Mouse (Mus musculus) limb, embryonic 12.5 days (tissue): ENCODE data around the gene Agap3. TPM values are rescaled to one million over a fixed set of nuclear protein-coding genes. Genes with fewer than 3 reads are reported as not detected.

Source experiments
- ATAC-seq: fragments of 200-750 bp; cut with Nextera tagmentation; 2 replicates; pipeline ENCODE4 v1.8.0; 2017; ENCODE audit warnings: low read depth, moderate TSS enrichment; ENCODE audit not compliant: insufficient number of reproducible peaks, insufficient read depth, low FRiP score, low TSS enrichment
- H3K27ac ChIP-seq: fragments of 300-500 bp; sonication (generic); 2 replicates; pipeline ENCODE4 v1.5.1; 2016; ENCODE audit warnings: mild to moderate bottlenecking, moderate library complexity
- H3K27me3 ChIP-seq: fragments of 300-500 bp; sonication (generic); 2 replicates; pipeline ENCODE4 v1.6.1; 2016; ENCODE audit warnings: mild to moderate bottlenecking, moderate library complexity
- H3K36me3 ChIP-seq: fragments of 300-500 bp; sonication (generic); 2 replicates; pipeline ENCODE4 v1.6.1; 2016; ENCODE audit warnings: mild to moderate bottlenecking, moderate library complexity
- H3K4me1 ChIP-seq: fragments of 300-500 bp; sonication (generic); replicated peaks from 2 replicates; pipeline ENCODE4 v1.6.1; 2016
- H3K4me2 ChIP-seq: fragments of 300-500 bp; sonication (generic); 2 replicates; pipeline ENCODE4 v1.6.1; 2016; ENCODE audit warnings: mild to moderate bottlenecking, moderate library complexity
- H3K4me3 ChIP-seq: fragments of 300-500 bp; sonication (generic); replicated peaks from 2 replicates; pipeline ENCODE4 v1.5.1; 2016; ENCODE audit warnings: mild to moderate bottlenecking
- H3K9ac ChIP-seq: fragments of 300-500 bp; sonication (generic); replicated peaks from 2 replicates; pipeline ENCODE4 v1.6.1; 2016; ENCODE audit warnings: mild to moderate bottlenecking, moderate library complexity
- H3K9me3 ChIP-seq: fragments of 300-500 bp; sonication (generic); 2 replicates; pipeline ENCODE4 v1.6.1; 2016; ENCODE audit warnings: mild to moderate bottlenecking, moderate library complexity
- WGBS: fragments of 180-500 bp; shearing (Covaris S2); methylation state at CpG from one replicate; pipeline ENCODE4 v1.1.7; 2016; 5-methylcytosine and 5-hydroxymethylcytosine counted together
- polyA plus RNA-seq: library from polyadenylated mRNA; unstranded; fragments of >200 nt; fragmentation: Nextera tagmentation; extraction: Ambion mirVana; gene quantifications from 2 replicates; pipeline ENCODE4 v1.2.1, GENCODE M21; 2016

The Agap3 gene
- polyA plus RNA-seq, 1 experiment from 2014 or later: 67.8 TPM

DNA sequence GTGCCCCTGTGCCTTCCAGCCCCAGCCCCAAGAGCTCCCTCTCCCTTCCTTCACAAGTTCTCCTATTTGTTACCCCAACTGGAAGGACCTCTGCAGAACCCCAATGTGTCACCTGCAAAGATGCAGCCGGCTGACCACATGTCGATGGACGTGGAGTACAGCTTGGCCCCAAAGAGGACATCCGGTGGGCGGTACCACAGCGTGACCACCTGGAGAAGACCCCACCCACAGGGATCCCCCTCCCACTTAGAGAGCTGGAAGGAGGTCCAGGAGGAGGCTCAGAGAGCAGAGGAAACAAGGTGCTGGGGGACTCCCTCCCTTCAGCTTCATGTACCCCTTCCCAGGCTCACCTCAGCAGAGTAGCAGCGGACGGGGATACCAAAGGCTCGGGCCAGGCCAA lies 31.6 kb upstream of the Agap3 start:
- no peak overlapping the region for H3K27ac ChIP-seq
- 88% methylated on average over 9 of the region's 9 CpGs for WGBS
- H3K9me3 ChIP-seq: no peaks in the 10 kb centered on the region
- no peak for ATAC-seq
- no peak overlapping the region for H3K4me2 ChIP-seq
- no peaks in the 10 kb centered on the region for H3K27me3 ChIP-seq
- peaks cover 43% of the 10 kb centered on the region for H3K36me3 ChIP-seq
- peaks cover 26% of the 10 kb centered on the region for H3K4me1 ChIP-seq
- no peak overlapping the region for H3K9ac ChIP-seq
- H3K4me3 ChIP-seq: no peak overlapping the region

DNA sequence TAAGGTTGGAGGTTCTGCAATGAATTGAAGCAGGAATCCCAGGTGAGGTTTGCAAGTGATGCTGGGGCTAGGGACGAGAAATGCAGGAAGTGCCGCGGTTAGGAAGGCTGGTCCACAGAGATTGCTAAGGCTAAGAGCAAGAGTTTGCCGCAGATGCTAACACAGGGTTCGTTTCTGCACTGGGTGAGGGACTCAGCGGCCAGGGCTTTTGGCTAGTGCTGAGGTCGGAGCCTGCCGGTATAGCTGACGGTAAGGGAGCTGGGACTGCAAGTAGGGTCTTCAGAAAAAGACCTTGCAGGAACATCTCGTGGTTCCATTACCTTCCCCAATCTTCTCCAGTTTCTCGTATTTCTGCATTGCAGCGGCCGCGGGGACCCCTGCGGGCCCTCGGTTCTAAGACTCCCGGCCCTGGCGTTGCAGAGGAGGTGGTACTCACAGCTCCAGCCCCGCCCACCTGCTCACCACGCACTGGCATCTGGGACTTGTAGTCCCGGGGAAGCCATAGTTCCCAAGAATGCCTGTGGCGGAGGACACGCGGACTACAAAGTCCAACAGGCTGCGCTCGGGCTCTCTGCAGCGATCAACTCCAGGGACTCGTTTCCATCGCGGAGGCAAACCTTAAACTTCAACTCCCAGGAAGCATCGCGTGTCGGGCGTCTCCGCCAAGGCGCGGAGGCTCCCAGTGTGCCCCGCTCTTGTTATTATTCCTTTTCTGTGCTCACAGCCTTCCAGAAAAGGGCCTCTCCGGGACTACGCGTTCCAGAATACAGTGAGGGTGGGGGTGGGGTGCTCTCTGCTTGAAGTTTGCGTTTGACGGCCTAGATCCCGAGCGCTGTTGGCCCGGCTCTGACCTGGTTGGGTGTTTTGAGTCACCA lies 28.6 kb upstream of the Agap3 start, which contains the start of the genes Cdk5 and Slc4a2:
TSS of gene Cdk5 (minus strand) at position 402 of the 875 bp plus-strand sequence.
TSS of gene Slc4a2 (plus strand) at position 709 of the 875 bp plus-strand sequence.
- WGBS: under 1% methylated on average over 46 of the region's 46 CpGs

DNA sequence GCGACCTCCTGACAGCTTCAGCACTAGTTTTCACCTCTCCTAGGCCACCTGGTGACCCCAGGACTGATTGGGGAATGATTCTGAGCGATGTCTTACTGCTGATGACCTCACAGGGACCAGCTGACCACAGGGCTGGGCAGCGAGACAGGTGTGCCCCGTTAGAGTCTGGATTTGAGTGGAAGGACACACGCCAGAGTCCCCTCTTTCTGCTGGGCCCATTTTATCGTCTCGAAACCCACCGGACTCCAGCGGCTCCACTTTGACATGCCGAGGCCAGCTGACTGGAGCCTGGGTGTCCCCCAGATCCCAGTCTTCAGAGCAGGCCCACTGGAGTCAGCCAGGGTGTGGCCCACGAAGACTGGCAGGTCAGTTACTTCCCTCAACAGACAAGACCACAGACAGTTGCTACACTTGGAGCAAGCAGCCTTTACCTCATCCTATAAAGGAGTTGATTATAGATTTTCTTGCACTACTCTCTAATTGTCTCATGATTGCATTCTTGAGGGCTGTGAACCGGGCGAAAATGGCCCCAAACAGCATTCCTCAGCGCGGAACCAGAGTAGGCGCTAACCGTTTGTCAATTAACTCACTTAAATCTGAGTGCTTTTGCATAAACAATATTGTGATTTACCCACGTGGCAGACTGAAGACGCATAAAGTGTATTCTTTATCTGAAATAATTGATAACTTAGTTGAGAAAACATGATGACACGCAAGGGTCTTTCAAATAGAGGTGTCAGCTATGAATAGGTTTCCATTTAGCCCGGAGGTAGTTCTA lies 27.8 kb upstream of the Agap3 start:
- ATAC-seq: peak; percentile 3; the same call in 1 of the 2 replicates
- peak overlapping the region; percentile 94 for H3K27ac ChIP-seq
- peaks cover 24% of the 10 kb centered on the region for H3K36me3 ChIP-seq
- 15% methylated on average over 21 of the region's 21 CpGs for WGBS
- H3K4me3 ChIP-seq: peak overlapping the region; percentile 59
- peak overlapping the region; percentile 67 for H3K9ac ChIP-seq
- H3K9me3 ChIP-seq: no peaks in the 10 kb centered on the region
- H3K27me3 ChIP-seq: no peaks in the 10 kb centered on the region
- H3K4me2 ChIP-seq: peak overlapping the region; percentile 81
- H3K4me1 ChIP-seq: peaks cover 55% of the 10 kb centered on the region

More for the DNA sequence above, 28.6 kb upstream of the Agap3 start, which contains the start of the genes Cdk5 and Slc4a2:
- Histone ChIP-seq H3K4me2 (peak within 1 kb of the TSS; percentile 81), H3K4me3 (peak within 1 kb of the TSS; percentile 59), H3K9ac (peak within 1 kb of the TSS; percentile 73), H3K4me1 (peaks cover 47% of the 10 kb centered on the region), H3K9me3 (no peaks in the 10 kb centered on the region), H3K27ac (peak within 1 kb of the TSS; percentile 94), H3K27me3 (no peaks in the 10 kb centered on the region), H3K36me3 (peaks cover 32% of the 10 kb centered on the region)
- ATAC-seq: peak; percentile 91

DNA sequence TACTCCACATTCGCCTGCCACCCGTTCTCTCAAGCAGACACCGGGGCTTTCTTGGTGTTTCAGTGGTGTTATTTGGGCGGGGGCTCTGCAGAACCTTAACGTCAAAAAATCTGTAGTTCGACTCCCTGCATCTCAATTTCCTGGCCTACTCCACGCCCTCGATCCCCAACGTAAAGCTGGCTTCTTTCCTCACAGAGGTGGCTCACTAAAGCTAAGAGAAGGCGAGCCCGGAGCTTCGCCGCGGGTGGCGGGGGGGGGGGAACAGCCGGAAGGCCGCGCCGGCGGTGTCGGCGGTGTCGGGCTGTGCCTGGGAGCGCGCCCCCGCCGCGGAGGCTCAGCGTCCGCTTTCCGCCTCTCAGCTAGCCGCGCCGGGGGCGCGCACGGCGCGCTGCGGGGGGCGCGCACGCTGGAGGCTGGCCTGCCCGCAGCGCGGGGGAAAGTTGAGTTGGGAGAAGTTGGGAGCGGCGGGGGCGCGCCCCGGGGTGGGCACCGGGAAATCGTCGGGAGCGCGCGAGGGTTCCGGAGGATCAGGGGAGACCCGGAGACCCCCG lies 27.0 kb upstream of the Agap3 start:
- no peak for ATAC-seq
- under 1% methylated on average over 60 of the region's 60 CpGs for WGBS
- H3K9ac ChIP-seq: peak overlapping the region; percentile 67

DNA sequence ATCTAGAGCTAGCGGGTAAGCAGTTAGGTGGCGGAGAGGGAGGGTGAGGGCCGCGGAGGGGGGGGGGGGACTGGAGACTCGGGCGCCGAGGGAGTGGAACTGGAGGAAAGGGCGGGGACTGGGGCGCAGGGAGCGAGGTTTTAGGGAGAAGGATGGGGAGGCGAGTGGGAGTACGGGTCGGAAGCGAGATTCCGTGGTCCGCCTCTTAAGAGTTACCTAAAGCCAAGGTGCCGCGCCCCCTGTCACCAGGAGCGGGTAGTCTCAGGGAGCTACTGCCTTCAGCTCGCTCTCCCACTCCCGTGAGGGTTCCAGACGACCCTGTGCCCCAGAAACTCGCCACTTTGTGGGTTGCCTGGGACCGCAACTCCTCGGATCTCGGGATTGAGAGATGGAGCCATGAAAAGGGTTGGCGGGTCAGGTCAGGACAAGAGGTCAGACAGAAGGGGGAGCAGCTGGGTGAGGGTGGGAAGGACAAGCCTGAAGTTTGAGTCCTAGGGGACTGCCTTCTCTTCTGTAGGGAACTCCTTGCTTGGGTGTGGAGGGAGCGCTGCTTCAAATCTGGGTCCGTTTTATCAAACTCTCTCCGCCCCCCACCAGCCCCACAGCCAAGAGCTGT lies 26.4 kb upstream of the Agap3 start:
- WGBS: under 1% methylated on average over 27 of the region's 30 CpGs
- no peak for ATAC-seq
- Histone ChIP-seq H3K9me3 (no peaks in the 10 kb centered on the region), H3K27me3 (no peaks in the 10 kb centered on the region), H3K36me3 (peaks cover 24% of the 10 kb centered on the region), H3K27ac (peak overlapping the region; percentile 94), H3K9ac (peak overlapping the region; percentile 67), H3K4me3 (peak overlapping the region; percentile 59), H3K4me2 (peak overlapping the region; percentile 81), H3K4me1 (peaks cover 55% of the 10 kb centered on the region)

More for the DNA sequence above, 27.0 kb upstream of the Agap3 start:
- Histone ChIP-seq H3K36me3 (peaks cover 24% of the 10 kb centered on the region), H3K27me3 (no peaks in the 10 kb centered on the region), H3K4me2 (peak overlapping the region; percentile 81), H3K4me3 (peak overlapping the region; percentile 59), H3K27ac (peak overlapping the region; percentile 94), H3K9me3 (no peaks in the 10 kb centered on the region), H3K4me1 (peaks cover 55% of the 10 kb centered on the region)

DNA sequence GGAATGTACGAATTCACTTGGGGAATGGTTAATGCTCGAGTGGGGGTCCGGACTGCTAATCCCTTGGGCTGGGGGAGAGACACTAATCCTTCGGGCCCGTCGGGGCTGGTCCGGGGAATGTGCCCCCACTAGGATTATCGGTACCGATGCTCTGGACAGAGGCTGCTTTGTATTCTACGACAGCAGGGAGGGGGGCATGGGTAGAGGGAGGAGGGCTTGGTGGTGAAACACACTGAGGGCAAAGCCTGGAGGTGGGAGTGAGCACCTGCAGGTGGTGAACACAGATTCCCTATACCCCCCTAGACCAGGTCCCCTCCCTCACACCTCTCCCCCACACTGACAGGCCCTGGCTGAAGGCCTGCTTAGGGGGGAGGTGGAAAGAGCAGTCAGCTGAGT lies 25.9 kb upstream of the Agap3 start:
- H3K4me3 ChIP-seq: peak overlapping the region; percentile 59
- H3K4me2 ChIP-seq: peak overlapping the region; percentile 81
- no peaks in the 10 kb centered on the region for H3K27me3 ChIP-seq
- H3K9me3 ChIP-seq: no peaks in the 10 kb centered on the region
- WGBS: 0% methylated on average over 10 of the region's 10 CpGs
- peak; percentile 3; the same call in 1 of the 2 replicates for ATAC-seq
- peak overlapping the region; percentile 67 for H3K9ac ChIP-seq
- peaks cover 55% of the 10 kb centered on the region for H3K4me1 ChIP-seq
- H3K36me3 ChIP-seq: peaks cover 24% of the 10 kb centered on the region
- peak overlapping the region; percentile 94 for H3K27ac ChIP-seq

DNA sequence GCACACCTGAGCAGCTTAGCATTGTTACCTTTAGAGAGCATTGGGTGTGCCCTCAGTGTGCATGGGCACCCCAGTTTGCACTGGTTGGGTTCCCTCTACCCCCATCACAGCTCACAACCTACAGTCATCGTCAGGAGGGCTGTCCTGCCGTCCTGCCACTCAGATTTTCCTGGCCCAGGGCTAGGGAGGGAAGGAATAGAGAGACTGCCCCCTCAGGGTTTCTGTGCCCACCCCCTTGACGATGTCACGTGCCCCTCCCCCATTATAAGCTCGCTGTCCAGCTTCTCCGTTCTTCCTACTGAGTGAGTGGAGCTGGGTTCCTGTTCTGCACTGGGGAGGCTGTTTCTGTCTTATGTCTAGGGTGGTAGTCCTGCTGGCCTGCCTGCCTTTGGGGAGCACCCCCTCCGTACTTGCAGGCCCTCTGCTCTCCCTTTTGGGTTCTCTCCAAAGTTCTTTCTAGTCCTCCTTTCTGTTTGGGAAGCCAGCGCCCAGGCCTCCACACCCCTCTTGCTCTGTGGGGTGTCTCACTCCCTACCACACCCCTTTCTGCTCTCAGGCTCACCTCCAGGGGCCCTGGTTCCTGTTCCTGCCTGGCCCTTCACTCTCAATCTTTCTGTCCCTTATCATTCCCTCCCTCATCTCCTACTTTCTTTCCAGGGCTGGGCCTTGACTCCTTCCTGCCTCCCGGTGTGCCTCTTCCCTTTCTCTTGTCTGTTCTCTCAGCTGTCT lies 25.3 kb upstream of the Agap3 start:
- 8% methylated on average over 9 of the region's 9 CpGs for WGBS
- H3K4me3 ChIP-seq: peak overlapping the region; percentile 59
- peaks cover 26% of the 10 kb centered on the region for H3K36me3 ChIP-seq
- peaks cover 55% of the 10 kb centered on the region for H3K4me1 ChIP-seq
- H3K9me3 ChIP-seq: no peaks in the 10 kb centered on the region
- peak overlapping the region; percentile 67; the same call in 1 of the 2 replicates for H3K9ac ChIP-seq
- H3K27me3 ChIP-seq: no peaks in the 10 kb centered on the region
- 0 out of 2 replicates have a peak, but pooled peaks have one; percentile 1 for ATAC-seq
- peak overlapping the region; percentile 94 for H3K27ac ChIP-seq
- peak overlapping the region; percentile 81 for H3K4me2 ChIP-seq

DNA sequence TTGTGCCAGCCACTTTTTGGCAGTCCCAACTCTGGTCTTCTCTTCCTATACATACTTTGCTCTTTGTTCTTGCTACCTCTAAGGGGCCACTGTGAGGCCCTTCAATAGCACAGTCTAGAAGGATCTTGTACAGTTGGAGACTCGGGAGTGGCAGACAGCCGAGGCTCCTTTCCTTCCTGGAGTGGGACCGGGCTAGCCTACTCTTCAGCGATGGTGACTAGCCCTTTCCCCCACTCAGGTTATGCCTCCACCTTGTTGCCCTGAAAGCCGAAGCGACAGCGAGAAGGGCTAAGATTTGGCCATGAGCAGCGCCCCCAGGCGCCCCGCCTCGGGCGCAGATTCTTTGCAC lies 24.7 kb upstream of the Agap3 start:
- Histone ChIP-seq H3K36me3 (peaks cover 31% of the 10 kb centered on the region), H3K4me1 (peaks cover 52% of the 10 kb centered on the region), H3K4me2 (peak overlapping the region; percentile 81), H3K9ac (peak overlapping the region; percentile 42), H3K9me3 (no peaks in the 10 kb centered on the region), H3K4me3 (peak overlapping the region; percentile 59), H3K27ac (peak overlapping the region; percentile 94; the same call in 1 of the 2 replicates), H3K27me3 (no peaks in the 10 kb centered on the region)
- no peak for ATAC-seq
- whole genome bisulfite sequencing: 10% methylated on average over 12 of the region's 12 CpGs

DNA sequence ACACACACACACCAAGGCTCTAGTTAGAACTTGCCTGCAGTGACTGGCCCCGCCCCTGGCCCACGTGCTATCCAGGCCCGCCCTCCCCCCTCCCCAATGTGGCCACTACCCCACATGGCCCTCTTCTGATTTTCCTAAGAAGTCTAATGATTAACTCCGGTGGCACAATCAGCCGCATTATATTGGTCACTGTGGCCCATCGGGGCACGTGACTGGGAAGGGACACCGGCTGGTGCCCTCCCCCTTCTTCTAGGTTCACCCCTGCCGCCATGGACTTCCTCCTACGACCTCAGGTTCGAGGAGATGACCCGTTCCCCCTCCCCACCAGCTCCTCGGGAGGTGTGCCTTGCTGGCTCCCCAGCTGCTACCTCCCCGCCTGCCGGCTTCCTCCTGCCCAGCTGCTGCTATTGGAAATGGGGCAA lies 24.0 kb upstream of the Agap3 start:
- no peak for ATAC-seq
- 2% methylated on average over 15 of the region's 15 CpGs for WGBS
- Histone ChIP-seq H3K9ac (peak overlapping the region; percentile 44), H3K36me3 (peaks cover 38% of the 10 kb centered on the region), H3K4me3 (peak overlapping the region; percentile 59), H3K9me3 (no peaks in the 10 kb centered on the region), H3K27me3 (no peaks in the 10 kb centered on the region), H3K4me2 (peak overlapping the region; percentile 81), H3K4me1 (peaks cover 45% of the 10 kb centered on the region), H3K27ac (peak overlapping the region; percentile 60; the same call in 1 of the 2 replicates)

DNA sequence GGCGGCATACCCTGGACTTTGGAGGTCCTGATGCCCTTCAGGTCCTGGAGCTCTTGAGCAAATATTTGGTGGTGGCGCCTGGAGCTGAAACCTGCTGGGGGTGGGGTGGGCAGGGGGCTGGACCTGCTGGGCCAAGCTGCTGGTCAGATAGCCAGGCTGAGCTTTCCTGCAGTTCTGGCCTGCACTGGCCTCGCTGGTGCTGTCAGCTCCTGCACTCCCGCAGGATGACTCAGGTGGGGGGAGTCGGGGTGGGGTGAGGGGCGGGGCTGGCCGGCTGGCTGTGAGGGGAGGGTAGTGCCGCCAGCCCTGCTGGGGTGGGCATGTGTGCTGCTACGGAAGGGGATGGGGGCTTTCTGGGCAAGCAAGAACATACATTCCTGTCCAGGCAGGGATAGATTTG lies 23.4 kb upstream of the Agap3 start:
- Histone ChIP-seq H3K9me3 (no peaks in the 10 kb centered on the region), H3K4me1 (peaks cover 45% of the 10 kb centered on the region), H3K27me3 (no peaks in the 10 kb centered on the region), H3K27ac (peak overlapping the region; percentile 60; the same call in 1 of the 2 replicates), H3K9ac (0 out of 2 replicates have a peak overlapping the region, but pooled peaks have one; percentile 44), H3K36me3 (peaks cover 44% of the 10 kb centered on the region), H3K4me3 (peak overlapping the region; percentile 59), H3K4me2 (peak overlapping the region; percentile 81)
- ATAC-seq: no peak
- 7% methylated on average over 8 of the region's 9 CpGs for WGBS
